Mouse (Mus musculus): ENCODE measurements around the gene Med12. TPM values are rescaled to one million over a fixed set of nuclear protein-coding genes. Genes with fewer than 3 reads are reported as not detected.

Med12 gene
- polyA plus RNA-seq (2014; fragmentation: Nextera tagmentation; extraction: Ambion mirVana): 46.5 and 47.6 TPM in 2 replicates

DNA sequence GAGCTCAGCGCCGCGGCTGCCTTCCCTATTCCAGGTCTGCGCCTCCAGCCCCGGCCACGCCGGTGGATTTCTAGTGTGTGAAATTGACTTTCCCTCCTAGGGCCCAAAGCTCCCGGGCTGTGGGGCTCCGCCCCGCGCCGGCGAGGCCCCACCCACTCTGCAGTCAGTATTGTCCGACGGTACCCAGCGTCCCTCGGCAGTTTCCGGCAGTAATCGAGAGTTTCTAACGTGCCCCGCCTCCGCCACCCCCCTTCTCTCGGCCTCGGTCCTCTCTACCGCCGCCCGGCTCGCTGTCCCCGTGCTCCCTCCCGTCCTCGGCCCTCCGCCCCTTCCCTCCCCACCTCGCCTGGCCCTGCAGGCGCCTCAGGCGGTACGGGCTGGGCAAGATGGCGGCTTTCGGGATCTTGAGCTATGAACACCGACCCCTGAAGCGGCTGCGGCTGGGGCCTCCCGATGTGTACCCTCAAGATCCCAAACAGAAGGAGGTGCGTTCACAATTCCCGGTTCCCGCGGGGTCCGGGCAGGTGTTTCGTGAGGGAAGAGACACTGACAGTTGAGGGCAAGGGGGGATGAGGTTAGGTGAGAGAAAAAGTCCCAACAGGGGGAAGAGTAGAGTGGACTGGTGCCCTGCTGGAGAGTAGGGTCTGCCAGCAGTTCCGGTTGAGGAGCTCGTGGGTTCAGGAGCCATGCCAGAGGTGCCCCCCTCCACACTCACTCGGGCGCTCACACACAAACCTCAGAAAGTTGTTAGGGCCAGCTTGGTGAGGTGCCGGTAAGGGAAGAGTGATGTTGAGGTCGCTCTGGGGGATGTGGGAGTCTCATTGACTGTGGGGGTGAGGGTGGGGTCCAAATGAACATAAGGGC is at the start of gene Med12:
TSS of gene Med12 (plus strand) at position 156 of the 864 bp plus-strand sequence.
- 15% methylated on average over 53 of the region's 54 CpGs for WGBS
- peaks cover 2% of the 10 kb centered on the region; the same call in 1 of the 2 replicates for H3K27me3 ChIP-seq (ENCODE audit: control insufficient read depth, insufficient read depth, low read length)
- DNase-seq (ENCODE audit: low spot score) (peak; percentile 93), ATAC-seq (replicated peaks; ENCODE audit: low FRiP score) (peak; percentile 97)
- H3K36me3 ChIP-seq (ENCODE audit: control insufficient read depth, insufficient read depth, low read length): no peaks in the 10 kb centered on the region
- peak within 1 kb of the TSS; percentile 54 for H3K4me2 ChIP-seq (ENCODE audit: low read depth, low read length, severe bottlenecking)
- peak within 1 kb of the TSS; percentile 70 for H3K9ac ChIP-seq (ENCODE audit: low read length)
- no peak within 1 kb of the TSS; the same call in 1 of the 2 replicates for H3K27ac ChIP-seq (ENCODE audit: low read depth, low read length)
- H3K4me3 ChIP-seq (ENCODE audit: low read depth, low read length): peak within 1 kb of the TSS; percentile 50
- H3K4me1 ChIP-seq (replicated peaks; ENCODE audit: control insufficient read depth, insufficient read depth, low read length): 0 out of 2 replicates have a peak, but pooled peaks cover 3% of the 10 kb centered on the region
- H3K9me3 ChIP-seq (ENCODE audit: control insufficient read depth, low read length): no peaks in the 10 kb centered on the region

DNA sequence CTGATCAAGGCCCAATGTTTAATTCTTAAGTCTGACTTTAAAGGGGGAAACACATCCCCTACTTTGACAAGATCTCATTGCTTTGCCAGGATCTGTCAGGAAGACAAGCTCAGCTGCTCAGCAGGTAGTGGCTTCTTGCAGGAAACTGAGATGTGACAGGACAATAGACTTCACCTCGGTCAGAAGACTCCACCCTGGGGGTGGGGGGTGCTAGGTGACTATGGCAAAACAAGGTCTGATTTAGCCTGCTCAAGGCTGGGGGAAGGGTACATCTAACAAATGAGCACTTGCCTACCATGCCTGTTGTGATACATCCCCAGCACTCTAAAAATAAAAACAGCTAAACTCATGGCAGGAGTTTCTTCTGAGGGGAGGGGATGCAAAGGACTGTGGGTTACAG is 28.8 kb upstream of the Med12 start:
- ATAC-seq (replicated peaks; ENCODE audit: low FRiP score) (no peak), DNase-seq (ENCODE audit: low spot score) (no peak)
- no peak overlapping the region for H3K4me3 ChIP-seq (ENCODE audit: low read depth, low read length)
- no peak overlapping the region for H3K27ac ChIP-seq (ENCODE audit: low read depth, low read length)
- no peak overlapping the region for H3K9ac ChIP-seq (ENCODE audit: low read length)
- no peaks in the 10 kb centered on the region for H3K4me1 ChIP-seq (replicated peaks; ENCODE audit: control insufficient read depth, insufficient read depth, low read length)
- H3K9me3 ChIP-seq (ENCODE audit: control insufficient read depth, low read length): no peaks in the 10 kb centered on the region
- WGBS: 21% methylated on average over 1 of the region's 1 CpGs
- H3K27me3 ChIP-seq (ENCODE audit: control insufficient read depth, insufficient read depth, low read length): 0 out of 2 replicates have a peak, but pooled peaks cover 2% of the 10 kb centered on the region
- no peaks in the 10 kb centered on the region for H3K36me3 ChIP-seq (ENCODE audit: control insufficient read depth, insufficient read depth, low read length)
- no peak overlapping the region for H3K4me2 ChIP-seq (ENCODE audit: low read depth, low read length, severe bottlenecking)

DNA sequence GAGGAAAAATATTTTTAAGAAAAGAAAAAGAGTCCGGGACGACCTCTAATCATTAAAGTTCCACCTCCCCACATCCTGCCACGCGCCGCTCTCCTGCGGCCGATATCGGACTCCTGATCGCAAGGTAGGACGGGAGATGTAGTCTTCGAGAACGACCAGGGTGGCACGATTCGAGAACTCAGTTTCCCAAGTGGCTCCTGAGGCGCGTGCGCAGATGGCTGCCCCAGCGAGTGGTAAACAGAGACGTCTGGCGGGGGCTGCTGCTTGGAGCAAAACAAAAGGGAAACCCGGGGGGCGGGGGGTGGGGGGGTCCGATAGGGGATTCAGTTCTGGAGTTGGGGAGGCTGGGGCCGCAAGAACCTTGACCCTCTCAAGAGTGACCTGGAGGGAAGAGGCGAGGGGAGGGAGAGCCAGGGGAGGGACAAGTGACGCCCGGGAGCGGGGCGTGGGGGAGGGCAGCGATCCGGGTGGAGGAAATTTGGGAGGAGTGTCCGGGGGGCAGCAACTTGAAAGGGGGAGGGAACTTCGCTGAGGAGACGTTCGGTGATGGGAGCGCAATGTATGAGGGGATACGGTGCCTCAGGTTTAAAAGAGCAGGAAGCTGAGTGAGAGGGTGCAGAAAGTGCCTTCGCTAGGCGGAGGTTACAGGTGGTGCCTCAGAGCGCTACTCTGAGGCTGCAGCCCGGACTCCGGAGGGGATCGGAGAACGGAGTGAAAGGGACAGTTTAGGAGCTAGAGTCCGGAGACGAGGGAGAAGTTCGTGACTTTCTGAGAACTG is 19.7 kb upstream of the Med12 start, which contains the start of gene Foxo4:
TSS of gene Foxo4 (plus strand) at position 577 of the 778 bp plus-strand sequence.
- no peak within 1 kb of the TSS for H3K27ac ChIP-seq (ENCODE audit: low read depth, low read length)
- 19% methylated on average over 47 of the region's 47 CpGs for WGBS

DNA sequence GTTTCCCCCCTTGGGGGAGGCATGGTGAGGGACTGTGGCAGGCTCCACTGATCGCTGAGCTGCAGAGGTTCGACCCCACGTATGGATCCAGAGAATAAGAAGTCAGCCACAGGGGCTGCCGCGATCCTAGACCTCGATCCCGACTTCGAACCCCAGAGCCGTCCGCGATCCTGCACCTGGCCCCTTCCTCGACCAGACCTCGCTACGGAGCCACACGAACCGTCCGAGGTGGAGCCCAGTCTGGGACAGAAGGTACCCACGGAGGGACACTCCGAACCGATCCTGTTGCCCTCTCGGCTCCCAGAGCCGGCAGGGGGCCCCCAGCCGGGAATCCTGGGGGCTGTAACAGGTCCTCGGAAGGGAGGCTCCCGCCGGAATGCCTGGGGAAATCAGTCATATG is 19.1 kb upstream of the Med12 start:
- H3K4me1 ChIP-seq (replicated peaks; ENCODE audit: control insufficient read depth, insufficient read depth, low read length): no peaks in the 10 kb centered on the region
- no peaks in the 10 kb centered on the region for H3K36me3 ChIP-seq (ENCODE audit: control insufficient read depth, insufficient read depth, low read length)
- no peaks in the 10 kb centered on the region for H3K9me3 ChIP-seq (ENCODE audit: control insufficient read depth, low read length)
- peak overlapping the region; percentile 71 for H3K4me2 ChIP-seq (ENCODE audit: low read depth, low read length, severe bottlenecking)
- H3K27ac ChIP-seq (ENCODE audit: low read depth, low read length): no peak overlapping the region
- peak; percentile 16 for ATAC-seq (replicated peaks; ENCODE audit: low FRiP score)
- no peaks in the 10 kb centered on the region for H3K27me3 ChIP-seq (ENCODE audit: control insufficient read depth, insufficient read depth, low read length)
- peak overlapping the region; percentile 45 for H3K4me3 ChIP-seq (ENCODE audit: low read depth, low read length)
- 23% methylated on average over 26 of the region's 26 CpGs for WGBS
- peak; percentile 52 for DNase-seq (ENCODE audit: low spot score)
- peak overlapping the region; percentile 61 for H3K9ac ChIP-seq (ENCODE audit: low read length)

More for the DNA sequence above, 19.7 kb upstream of the Med12 start, which contains the start of gene Foxo4:
- Histone ChIP-seq H3K27me3 (ENCODE audit: control insufficient read depth, insufficient read depth, low read length) (no peaks in the 10 kb centered on the region), H3K36me3 (ENCODE audit: control insufficient read depth, insufficient read depth, low read length) (no peaks in the 10 kb centered on the region), H3K4me3 (ENCODE audit: low read depth, low read length) (peak within 1 kb of the TSS; percentile 45), H3K9me3 (ENCODE audit: control insufficient read depth, low read length) (no peaks in the 10 kb centered on the region), H3K4me2 (ENCODE audit: low read depth, low read length, severe bottlenecking) (peak within 1 kb of the TSS; percentile 71), H3K4me1 (replicated peaks; ENCODE audit: control insufficient read depth, insufficient read depth, low read length) (no peaks in the 10 kb centered on the region), H3K9ac (ENCODE audit: low read length) (peak within 1 kb of the TSS; percentile 61)
- peak; percentile 92 for ATAC-seq (replicated peaks; ENCODE audit: low FRiP score)
- peak; percentile 91 for DNase-seq (ENCODE audit: low spot score)

DNA sequence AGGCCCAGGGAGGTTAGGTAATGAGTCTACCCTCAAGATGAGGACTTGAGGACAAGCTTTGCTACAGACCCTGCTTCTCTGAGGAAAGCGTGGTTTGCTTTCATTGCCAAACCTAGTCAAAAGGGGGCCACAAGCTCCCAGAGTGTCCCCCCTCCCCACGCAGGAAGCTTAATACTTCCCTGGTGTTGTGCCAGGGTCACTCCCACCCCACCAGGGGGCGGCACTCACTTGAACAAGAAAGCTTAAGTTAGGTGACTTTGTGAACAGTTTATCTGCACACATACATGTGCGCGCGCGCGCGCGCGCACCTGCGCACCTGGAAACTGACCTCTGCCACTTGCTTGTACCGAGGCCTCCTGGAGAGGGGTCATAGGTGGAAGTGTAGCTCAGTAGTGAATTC is 17.2 kb upstream of the Med12 start:
- Histone ChIP-seq H3K9me3 (ENCODE audit: control insufficient read depth, low read length) (no peaks in the 10 kb centered on the region), H3K36me3 (ENCODE audit: control insufficient read depth, insufficient read depth, low read length) (no peaks in the 10 kb centered on the region), H3K9ac (ENCODE audit: low read length) (no peak overlapping the region), H3K4me2 (ENCODE audit: low read depth, low read length, severe bottlenecking) (no peak overlapping the region), H3K4me3 (ENCODE audit: low read depth, low read length) (no peak overlapping the region), H3K4me1 (replicated peaks; ENCODE audit: control insufficient read depth, insufficient read depth, low read length) (peaks cover 5% of the 10 kb centered on the region; the same call in 1 of the 2 replicates), H3K27me3 (ENCODE audit: control insufficient read depth, insufficient read depth, low read length) (no peaks in the 10 kb centered on the region), H3K27ac (ENCODE audit: low read depth, low read length) (no peak overlapping the region)
- ATAC-seq (replicated peaks; ENCODE audit: low FRiP score) (no peak), DNase-seq (ENCODE audit: low spot score) (no peak)
- 85% methylated on average over 13 of the region's 13 CpGs for WGBS

DNA sequence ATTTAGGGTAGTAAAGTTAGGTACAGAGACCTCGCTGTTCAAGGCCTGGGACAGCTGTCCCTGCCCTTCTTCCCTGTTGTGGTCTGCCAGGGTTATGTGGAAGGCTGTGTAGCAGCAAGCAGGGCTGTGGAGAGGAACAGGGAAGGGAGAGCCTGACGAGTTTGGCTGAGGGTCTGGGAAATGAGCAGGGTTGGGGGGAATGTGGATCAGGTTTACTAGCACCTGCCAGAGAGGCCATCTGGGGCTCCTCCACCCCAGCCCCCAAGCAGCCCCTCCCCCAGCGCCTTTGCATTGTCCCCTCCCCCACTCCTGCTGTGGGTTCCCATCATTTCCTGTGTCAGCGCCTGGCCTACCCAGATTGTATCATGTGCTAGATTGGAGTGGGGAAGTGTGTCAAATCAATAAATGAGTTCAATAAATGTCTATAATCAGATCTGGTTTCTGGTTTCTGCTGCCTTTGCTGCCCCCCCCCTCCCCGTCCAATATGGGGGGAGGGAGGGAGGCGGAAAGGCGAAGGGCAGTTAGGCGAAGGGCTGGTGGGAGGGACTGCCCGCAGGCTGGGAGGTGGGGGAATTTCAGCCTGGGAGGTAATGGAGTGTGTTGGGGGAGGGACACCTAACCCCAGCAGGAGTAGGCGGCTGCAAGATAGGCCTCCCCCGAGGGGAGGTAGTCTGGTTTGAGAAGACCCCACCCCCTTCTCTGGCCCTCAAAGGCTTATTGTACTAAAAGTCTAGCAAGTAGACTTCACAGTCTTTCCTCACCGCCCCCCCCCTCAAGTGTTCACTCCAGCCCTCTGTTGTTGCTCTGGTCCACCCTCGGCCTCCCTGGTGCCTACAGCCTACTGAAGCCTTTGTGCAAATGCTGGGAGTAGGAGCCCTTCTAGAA is 13.1 kb upstream of the Med12 start:
- H3K4me1 ChIP-seq (replicated peaks; ENCODE audit: control insufficient read depth, insufficient read depth, low read length): peaks cover 5% of the 10 kb centered on the region; the same call in 1 of the 2 replicates
- no peaks in the 10 kb centered on the region for H3K9me3 ChIP-seq (ENCODE audit: control insufficient read depth, low read length)
- ATAC-seq (replicated peaks; ENCODE audit: low FRiP score) (peak; percentile 85), DNase-seq (ENCODE audit: low spot score) (peak; percentile 70)
- 23% methylated on average over 12 of the region's 13 CpGs for WGBS
- peak overlapping the region; percentile 75 for H3K27ac ChIP-seq (ENCODE audit: low read depth, low read length)
- no peaks in the 10 kb centered on the region for H3K36me3 ChIP-seq (ENCODE audit: control insufficient read depth, insufficient read depth, low read length)
- no peak overlapping the region; the same call in 1 of the 2 replicates for H3K9ac ChIP-seq (ENCODE audit: low read length)
- no peak overlapping the region for H3K4me3 ChIP-seq (ENCODE audit: low read depth, low read length)
- no peaks in the 10 kb centered on the region for H3K27me3 ChIP-seq (ENCODE audit: control insufficient read depth, insufficient read depth, low read length)
- no peak overlapping the region for H3K4me2 ChIP-seq (ENCODE audit: low read depth, low read length, severe bottlenecking)

DNA sequence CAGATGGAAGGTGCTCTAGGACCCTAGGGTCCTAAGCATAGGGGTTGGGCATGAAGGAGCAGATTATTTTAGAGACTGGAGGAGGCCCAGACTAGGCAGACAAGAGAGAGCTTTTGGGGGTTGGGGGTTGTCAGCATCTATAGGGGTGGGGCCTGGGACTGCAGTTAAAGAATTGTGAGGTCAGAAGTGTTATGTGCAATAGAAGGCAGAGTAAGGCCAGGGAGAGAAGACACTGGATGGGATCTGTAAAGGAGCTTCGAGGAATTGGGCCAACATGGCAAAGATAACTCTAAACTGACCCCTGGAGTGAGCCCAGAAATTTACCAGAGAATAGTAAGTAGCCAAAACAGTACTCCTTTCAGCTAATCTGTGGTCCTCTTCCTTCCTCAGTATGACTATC is 9.9 kb upstream of the Med12 start, which contains the start of gene Gm614:
TSS of gene Gm614 (minus strand) at position 101 of the 400 bp plus-strand sequence.
- ATAC-seq (replicated peaks; ENCODE audit: low FRiP score): no peak
- 55% methylated on average over 1 of the region's 1 CpGs for WGBS
- H3K27ac ChIP-seq (ENCODE audit: low read depth, low read length): no peak within 1 kb of the TSS

More for the DNA sequence above, 9.9 kb upstream of the Med12 start, which contains the start of gene Gm614:
- Histone ChIP-seq H3K4me3 (ENCODE audit: low read depth, low read length) (no peak within 1 kb of the TSS), H3K9ac (ENCODE audit: low read length) (no peak within 1 kb of the TSS), H3K27me3 (ENCODE audit: control insufficient read depth, insufficient read depth, low read length) (no peaks in the 10 kb centered on the region; the same call in 1 of the 2 replicates), H3K4me2 (ENCODE audit: low read depth, low read length, severe bottlenecking) (no peak within 1 kb of the TSS), H3K36me3 (ENCODE audit: control insufficient read depth, insufficient read depth, low read length) (no peaks in the 10 kb centered on the region), H3K4me1 (replicated peaks; ENCODE audit: control insufficient read depth, insufficient read depth, low read length) (peaks cover 5% of the 10 kb centered on the region; the same call in 1 of the 2 replicates), H3K9me3 (ENCODE audit: control insufficient read depth, low read length) (no peaks in the 10 kb centered on the region)
- no peak for DNase-seq (ENCODE audit: low spot score)
